Mouse (Mus musculus) liver, embryonic 14.5 days (tissue): Measurements from ENCODE around the gene Tm2d1.

ENCODE experiments used
- CTCF ChIP-seq: IDR thresholded peaks from 2 replicates; pipeline ENCODE4 v1.5.1; 2016; ENCODE audit warnings: antibody characterized with exemption, low read depth, control low read depth
- EP300 ChIP-seq: IDR thresholded peaks from 2 replicates; pipeline ENCODE4 v1.6.1; 2016; ENCODE audit warnings: antibody characterized with exemption, low read depth

GRCm38 (mm10) chr4:98338636-98339630 lies 44.2 kb downstream of the Tm2d1 start:
- no peak for TF ChIP-seq CTCF
- TF ChIP-seq EP300 = no peak
